1 mouse cellular context compared by ENCODE assay signal in the genomic region with DNA sequence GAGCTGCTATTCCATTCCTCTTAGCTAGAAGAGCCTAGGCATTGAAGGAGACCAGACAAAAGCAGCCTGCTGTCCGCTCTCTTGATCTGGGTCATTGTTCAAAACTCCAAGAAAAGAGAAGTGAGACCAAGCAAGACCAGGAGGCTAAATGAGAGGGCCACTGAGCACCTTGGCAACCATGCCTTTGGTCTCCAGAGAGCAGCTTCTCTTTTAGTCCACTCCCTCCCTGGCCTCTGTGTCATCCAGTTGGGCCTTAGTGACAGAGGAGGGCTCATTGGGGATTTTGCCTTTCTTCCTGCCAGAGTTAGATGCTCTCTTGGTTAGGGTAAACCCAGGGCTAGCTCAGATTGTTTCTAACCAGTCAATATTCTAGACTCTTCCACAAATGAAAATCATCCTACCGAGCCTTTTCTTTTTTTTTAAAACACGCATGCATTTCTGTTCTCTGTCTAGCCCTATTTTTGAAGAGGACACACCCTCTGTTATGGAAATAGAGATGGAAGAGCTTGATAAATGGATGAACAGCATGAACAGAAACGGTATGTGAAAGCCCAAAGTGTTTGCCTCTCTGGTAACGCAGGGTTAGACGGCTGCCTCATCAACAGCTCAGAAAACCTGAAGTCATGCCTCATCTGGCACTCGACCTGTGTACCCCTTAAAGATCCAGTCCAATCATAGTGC.
TF ChIP-seq lines count a peak whose summit lies in the region.

No protein-coding gene starts in this region.

TF ChIP-seq in CH12.LX, 34 proteins besides CTCF, POLR2A, EP300 and RAD21 (continued from another document):
- TF ChIP-seq BHLHE40 (IDR thresholded peaks at IDR 0.05; ENCODE audit: low read depth, low read length) (0 out of 2 replicates have a peak, but pooled peaks have one; percentile 13), ZC3H11A (IDR thresholded peaks at IDR 0.05; ENCODE audit: low read depth, low read length) (no peak), CHD2 (IDR thresholded peaks at IDR 0.05; ENCODE audit: low read length) (peak; percentile 41; the same call in 1 of the 2 replicates), SIN3A (IDR thresholded peaks at IDR 0.05; ENCODE audit: low read length) (peak; percentile 76), POLR2AphosphoS2 (IDR thresholded peaks at IDR 0.05; ENCODE audit: low read depth, low read length) (peak; percentile 27; the same call in 1 of the 2 replicates), MAFK (IDR thresholded peaks at IDR 0.05; ENCODE audit: insufficient replicate concordance, low read length) (no peak), KAT2A (IDR thresholded peaks at IDR 0.05; ENCODE audit: insufficient replicate concordance, low read length) (0 out of 2 replicates have a peak, but pooled peaks have one; percentile 28), IRF4 (IDR thresholded peaks at IDR 0.05; ENCODE audit: low read depth, low read length) (peak; percentile 92), CHD1 (IDR thresholded peaks at IDR 0.05; ENCODE audit: low read depth, low read length) (peak; percentile 84; the same call in 1 of the 2 replicates), TCF12 (IDR thresholded peaks at IDR 0.05; ENCODE audit: low read depth, low read length) (peak; percentile 51), NELFE (IDR thresholded peaks at IDR 0.05; ENCODE audit: low read depth, low read length) (no peak), MAX (IDR thresholded peaks at IDR 0.05; ENCODE audit: low read length) (peak; percentile 46; the same call in 1 of the 2 replicates), HCFC1 (IDR thresholded peaks at IDR 0.05; ENCODE audit: low read depth, low read length) (no peak), MAZ (IDR thresholded peaks at IDR 0.05; ENCODE audit: low read depth, low read length) (no peak), MEF2A (IDR thresholded peaks at IDR 0.05; ENCODE audit: borderline replicate concordance, low read depth, low read length) (no peak; the same call in none of the 2 replicates), RCOR1 (conservative IDR thresholded peaks at IDR 0.05; ENCODE audit: low read depth, low read length) (0 out of 2 replicates have a peak, but pooled peaks have one; percentile 69)
